Mouse (Mus musculus) stomach, postnatal 0 days (tissue): ENCODE data around the gene Grm7. TPM values are rescaled to one million over a fixed set of nuclear protein-coding genes. Genes with fewer than 3 reads are reported as not detected.

Source experiments
- ATAC-seq: fragments of 200-750 bp; cut with Nextera tagmentation; 2 replicates; pipeline ENCODE4 v1.8.0; 2017; ENCODE audit not compliant: low FRiP score, low TSS enrichment
- DNase-seq: peaks from one replicate; pipeline ENCODE4 v3.0.0-alpha.2; 2016; ENCODE audit warnings: low spot score
- H3K27ac ChIP-seq: fragments of 300-500 bp; sonication (generic); replicated peaks from 2 replicates; pipeline ENCODE4 v1.5.1; 2014; ENCODE audit warnings: mild to moderate bottlenecking, control low read depth
- H3K27me3 ChIP-seq: fragments of 300-500 bp; sonication (generic); 2 replicates; pipeline ENCODE4 v1.6.1; 2014; ENCODE audit warnings: low read length; ENCODE audit not compliant: control insufficient read depth, insufficient read depth
- H3K36me3 ChIP-seq: fragments of 300-500 bp; sonication (generic); 2 replicates; pipeline ENCODE4 v1.6.1; 2014; ENCODE audit warnings: low read length, mixed read lengths; ENCODE audit not compliant: control insufficient read depth, insufficient read depth
- H3K4me1 ChIP-seq: fragments of 300-500 bp; sonication (generic); replicated peaks from 2 replicates; pipeline ENCODE4 v1.6.1; 2014; ENCODE audit warnings: antibody characterized with exemption; ENCODE audit not compliant: control insufficient read depth, insufficient read depth
- H3K4me2 ChIP-seq: fragments of 300-500 bp; sonication (generic); replicated peaks from 2 replicates; pipeline ENCODE4 v1.6.1; 2014; ENCODE audit warnings: low read depth, mild to moderate bottlenecking, control low read depth, moderate library complexity
- H3K4me3 ChIP-seq: fragments of 300-500 bp; sonication (generic); 2 replicates; pipeline ENCODE4 v1.5.1; 2014; ENCODE audit warnings: low read depth, low read length, control low read depth
- H3K9ac ChIP-seq: fragments of 300-500 bp; sonication (generic); 2 replicates; pipeline ENCODE4 v1.6.1; 2014; ENCODE audit warnings: mild to moderate bottlenecking, low read length, control low read depth, mixed read lengths
- H3K9me3 ChIP-seq: fragments of 300-500 bp; sonication (generic); 2 replicates; pipeline ENCODE4 v1.6.1; 2016; ENCODE audit warnings: low read length; ENCODE audit not compliant: control insufficient read depth
- CTCF ChIP-seq: IDR thresholded peaks from 2 replicates; pipeline ENCODE4 v1.5.1; 2016; ENCODE audit warnings: antibody characterized with exemption, low read depth, mild to moderate bottlenecking, moderate library complexity
- EP300 ChIP-seq: optimal IDR thresholded peaks from 2 replicates; pipeline ENCODE3; 2016; ENCODE audit warnings: antibody characterized with exemption
- WGBS: fragments of 180-500 bp; shearing (Covaris S2); extraction: QIAGEN DNeasy Blood & Tissue Kit; methylation state at CpG from one replicate; pipeline ENCODE4 v1.1.7; 2014; 5-methylcytosine and 5-hydroxymethylcytosine counted together
- polyA plus RNA-seq: library from polyadenylated mRNA; unstranded; fragments of >200 nt; fragmentation: Nextera tagmentation; extraction: Ambion mirVana; gene quantifications from 2 replicates; pipeline ENCODE4 v1.2.1, GENCODE M21; 2015

The Grm7 gene
- polyA plus RNA-seq, 1 experiment from 2014 or later: 0.57 TPM

DNA sequence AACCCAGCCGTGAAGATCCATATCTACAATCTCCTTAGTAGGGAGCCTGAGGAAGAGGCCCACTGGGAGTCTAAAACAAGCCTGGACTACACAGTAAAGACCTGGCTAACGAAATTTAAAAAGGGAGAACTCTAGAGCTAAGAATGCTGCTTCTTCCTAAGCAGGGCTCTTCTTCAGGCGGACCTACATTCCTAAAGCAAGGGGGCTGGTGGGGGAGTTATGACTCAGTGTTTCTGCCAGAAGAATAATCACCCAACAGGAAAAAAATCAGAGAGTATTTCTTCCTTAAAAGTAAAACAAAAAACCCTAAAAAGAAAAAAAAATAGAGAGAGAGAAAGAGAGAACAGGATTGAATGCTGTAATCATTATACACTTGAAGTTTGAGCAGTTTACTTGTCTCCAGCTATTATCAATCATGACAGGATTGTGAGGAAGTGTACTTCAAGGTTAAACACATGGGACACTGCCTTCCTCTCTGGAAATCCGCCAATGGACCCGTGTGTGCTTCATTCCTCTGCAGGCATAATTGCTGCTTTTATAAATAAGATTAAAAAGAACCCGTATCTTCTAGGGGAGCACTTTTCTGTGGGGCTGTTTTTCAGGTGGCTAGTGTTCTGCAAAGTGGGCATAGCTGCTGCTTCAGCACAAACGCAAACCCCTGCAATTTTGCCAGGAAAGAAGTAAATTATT is 98.7 kb downstream of the Grm7 start:
- Histone ChIP-seq H3K4me2 (no peak overlapping the region), H3K27ac (no peak overlapping the region), H3K9me3 (no peaks in the 10 kb centered on the region), H3K27me3 (no peaks in the 10 kb centered on the region), H3K4me3 (no peak overlapping the region), H3K9ac (no peak overlapping the region), H3K36me3 (no peaks in the 10 kb centered on the region), H3K4me1 (no peaks in the 10 kb centered on the region)
- DNase-seq: no peak
- 26% methylated on average over 7 of the region's 7 CpGs for WGBS
- no peak for ATAC-seq
- TF ChIP-seq CTCF (no peak), EP300 (no peak)

GRCm38 (mm10) chr6:110755921-110756320 is 110.5 kb downstream of the Grm7 start:
- no peaks in the 10 kb centered on the region for H3K27me3 ChIP-seq
- no peaks in the 10 kb centered on the region for H3K4me1 ChIP-seq
- H3K9me3 ChIP-seq: no peaks in the 10 kb centered on the region
- H3K27ac ChIP-seq: no peak overlapping the region
- no peaks in the 10 kb centered on the region for H3K36me3 ChIP-seq
- no peak overlapping the region for H3K4me2 ChIP-seq
- DNase-seq (no peak), ATAC-seq (no peak)
- 89% methylated on average over 5 of the region's 5 CpGs for WGBS
- TF ChIP-seq EP300 (no peak), CTCF (no peak)
- no peak overlapping the region for H3K9ac ChIP-seq
- H3K4me3 ChIP-seq: no peak overlapping the region

DNA sequence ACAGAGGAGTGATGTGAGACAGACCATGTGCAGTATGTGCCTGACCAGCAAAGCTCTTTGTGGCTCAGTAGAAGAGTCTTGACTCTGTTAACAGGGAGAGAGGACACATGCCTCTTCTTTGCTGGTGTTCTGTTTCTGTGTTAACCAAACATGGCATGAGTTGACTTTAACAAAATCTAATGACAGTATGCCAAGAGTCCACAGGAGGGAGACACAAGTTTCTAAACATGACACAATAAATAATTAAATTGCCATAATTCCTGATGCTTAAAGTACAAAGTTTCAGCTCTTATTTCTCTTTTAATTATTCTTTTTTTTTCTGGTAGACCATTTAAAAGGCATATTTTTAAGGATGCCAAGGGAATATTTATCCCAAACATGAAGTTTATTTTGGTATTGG is 124.2 kb downstream of the Grm7 start:
- no peak for DNase-seq
- H3K27ac ChIP-seq: no peak overlapping the region
- TF ChIP-seq EP300 (no peak), CTCF (no peak)
- no peak overlapping the region for H3K9ac ChIP-seq
- no peaks in the 10 kb centered on the region for H3K27me3 ChIP-seq
- no peaks in the 10 kb centered on the region for H3K4me1 ChIP-seq
- no peak overlapping the region for H3K4me2 ChIP-seq
- no peaks in the 10 kb centered on the region for H3K9me3 ChIP-seq
- no peak for ATAC-seq
- no peak overlapping the region for H3K4me3 ChIP-seq
- H3K36me3 ChIP-seq: no peaks in the 10 kb centered on the region

GRCm38 (mm10) chr6:110772652-110773051 is 127.3 kb downstream of the Grm7 start:
- 70% methylated on average over 1 of the region's 1 CpGs for WGBS
- H3K9me3 ChIP-seq: no peaks in the 10 kb centered on the region

GRCm38 (mm10) chr6:110776046-110776445 is 130.7 kb downstream of the Grm7 start:
- no peak for ATAC-seq
- Histone ChIP-seq H3K27me3 (no peaks in the 10 kb centered on the region), H3K9me3 (no peaks in the 10 kb centered on the region), H3K4me1 (no peaks in the 10 kb centered on the region), H3K27ac (no peak overlapping the region), H3K4me3 (no peak overlapping the region), H3K36me3 (no peaks in the 10 kb centered on the region), H3K9ac (no peak overlapping the region), H3K4me2 (no peak overlapping the region)
- no peak for DNase-seq
- TF ChIP-seq CTCF (no peak), EP300 (no peak)
- WGBS: 85% methylated on average over 6 of the region's 6 CpGs

More at GRCm38 (mm10) chr6:110772652-110773051, 127.3 kb downstream of the Grm7 start:
- Histone ChIP-seq H3K4me3 (no peak overlapping the region), H3K9ac (no peak overlapping the region), H3K4me2 (no peak overlapping the region), H3K4me1 (no peaks in the 10 kb centered on the region), H3K36me3 (no peaks in the 10 kb centered on the region), H3K27ac (no peak overlapping the region), H3K27me3 (no peaks in the 10 kb centered on the region)
- ATAC-seq (no peak), DNase-seq (no peak)
- TF ChIP-seq EP300: no peak
- no peak for TF ChIP-seq CTCF

DNA sequence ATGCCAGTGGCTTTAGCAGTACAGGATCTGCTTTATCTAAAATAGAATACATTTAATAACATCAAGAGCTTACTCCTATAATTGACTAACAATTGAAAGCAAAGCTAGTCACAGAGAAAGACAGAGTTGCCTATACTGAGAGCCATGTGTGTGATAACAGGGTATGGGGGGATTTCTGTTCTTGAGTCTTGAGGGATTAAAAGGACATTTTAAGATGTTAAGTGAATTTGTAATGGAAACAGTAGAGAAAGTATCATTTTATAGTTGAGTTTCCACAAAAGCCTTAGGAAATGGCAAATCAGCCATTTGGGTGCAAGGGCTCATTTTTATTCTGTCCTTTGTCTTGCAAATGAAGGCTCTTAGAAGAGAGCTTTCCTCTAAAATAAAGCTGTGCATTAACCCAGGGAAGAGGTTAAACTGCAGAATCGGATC is 140.1 kb downstream of the Grm7 start:
- no peak overlapping the region for H3K27ac ChIP-seq
- WGBS: 45% methylated on average over 1 of the region's 1 CpGs
- TF ChIP-seq CTCF (no peak), EP300 (no peak)
- H3K27me3 ChIP-seq: no peaks in the 10 kb centered on the region
- no peak overlapping the region for H3K4me3 ChIP-seq
- no peaks in the 10 kb centered on the region for H3K9me3 ChIP-seq
- DNase-seq (no peak), ATAC-seq (no peak)
- no peaks in the 10 kb centered on the region for H3K4me1 ChIP-seq
- H3K4me2 ChIP-seq: no peak overlapping the region
- no peaks in the 10 kb centered on the region for H3K36me3 ChIP-seq
- no peak overlapping the region for H3K9ac ChIP-seq
